Comparison of ENCODE assay signal across 9 mouse cellular contexts in genomic region chr6:12381136-12381778, GRCm38 (mm10).
DNase-seq lines count a peak whose midpoint lies in the region; ATAC-seq and TF ChIP-seq lines count a peak whose summit lies in the region.
"Had no signal": no experiment of that assay in that cellular context is flagged by ENCODE, and none has a peak within 500 bp of the region (broad histone marks: within the 10 kb centered on the region; RNA-seq: fewer than 3 reads in every experiment).

No protein-coding gene starts in this region.

- no peak overlapping the region for H3K9ac ChIP-seq in kidney, embryonic 14.5 days (ENCODE audit: low read depth, low read length)
- H3K9ac ChIP-seq in liver, postnatal 0 days (replicated peaks), result no peak overlapping the region
- H3K9ac ChIP-seq: embryonic facial prominence, embryonic 12.5 days had no signal

- DNase-seq in kidney, adult 11 months, result peak; percentile 40
- DNase-seq in cerebellum, adult 18-20 months, result peak; percentile 85 to 89
- peak; percentile 11 for DNase-seq in heart, postnatal 25 days (ENCODE audit: low spot score)
- peak; percentile 43 for DNase-seq in left cerebral cortex, adult 11 months (ENCODE audit: low spot score)
- peak; percentile 37 for DNase-seq in right cerebral cortex, adult 18-20 months
- no peak for DNase-seq in liver, postnatal 0 days
- no peak for DNase-seq in embryo, embryonic 10.5 days (ENCODE audit: low spot score)

- TF ChIP-seq CTCF in liver, postnatal 0 days (IDR thresholded peaks at IDR 0.05; ENCODE audit: low read depth), result no peak

- ATAC-seq in kidney, embryonic 14.5 days (ENCODE audit: low FRiP score, low TSS enrichment), result no peak
- ATAC-seq in liver, postnatal 0 days, result no peak

- no peaks in the 10 kb centered on the region for H3K27me3 ChIP-seq in kidney, embryonic 14.5 days (ENCODE audit: control insufficient read depth, insufficient read depth, low read length)
- no peaks in the 10 kb centered on the region for H3K27me3 ChIP-seq in liver, postnatal 0 days (ENCODE audit: insufficient read depth, low read length)
- H3K27me3 ChIP-seq: embryonic facial prominence, embryonic 12.5 days had no signal

- no peaks in the 10 kb centered on the region for H3K9me3 ChIP-seq in kidney, embryonic 14.5 days (ENCODE audit: control insufficient read depth, low read length)
- no peaks in the 10 kb centered on the region for H3K9me3 ChIP-seq in liver, postnatal 0 days (ENCODE audit: low read length)
- H3K9me3 ChIP-seq: embryonic facial prominence, embryonic 12.5 days had no signal

- no peaks in the 10 kb centered on the region for H3K36me3 ChIP-seq in kidney, embryonic 14.5 days (ENCODE audit: control insufficient read depth, insufficient read depth, low read length)
- no peaks in the 10 kb centered on the region for H3K36me3 ChIP-seq in liver, postnatal 0 days (replicated peaks; ENCODE audit: insufficient read depth, low read length)
- H3K36me3 ChIP-seq: embryonic facial prominence, embryonic 12.5 days had no signal

- no peak overlapping the region for H3K27ac ChIP-seq in kidney, embryonic 14.5 days (ENCODE audit: low read depth, low read length)
- no peak overlapping the region for H3K27ac ChIP-seq in liver, postnatal 0 days (ENCODE audit: low read depth)
- H3K27ac ChIP-seq: embryonic facial prominence, embryonic 12.5 days had no signal

- H3K4me3 ChIP-seq in kidney, embryonic 14.5 days (ENCODE audit: low read length), result no peak overlapping the region
- H3K4me3 ChIP-seq in liver, postnatal 0 days (ENCODE audit: low read depth, low read length), result no peak overlapping the region
- H3K4me3 ChIP-seq: embryonic facial prominence, embryonic 12.5 days had no signal

- WGBS in kidney, embryonic 14.5 days, result 93% methylated on average over 6 of the region's 6 CpGs
- WGBS in liver, postnatal 0 days (ENCODE audit: insufficient replicate concordance), result 86% methylated on average over 6 of the region's 6 CpGs

- no peak for TF ChIP-seq EP300 in liver, postnatal 0 days (IDR thresholded peaks at IDR 0.05; ENCODE audit: low read depth)

- no peaks in the 10 kb centered on the region for H3K4me1 ChIP-seq in kidney, embryonic 14.5 days (ENCODE audit: control insufficient read depth, insufficient read depth, low read length)
- no peaks in the 10 kb centered on the region for H3K4me1 ChIP-seq in liver, postnatal 0 days (ENCODE audit: insufficient read depth)
- H3K4me1 ChIP-seq: embryonic facial prominence, embryonic 12.5 days had no signal

- no peak overlapping the region for H3K4me2 ChIP-seq in kidney, embryonic 14.5 days (replicated peaks; ENCODE audit: low read depth, low read length)
- H3K4me2 ChIP-seq in liver, postnatal 0 days (ENCODE audit: low read depth, low read length), result no peak overlapping the region
- H3K4me2 ChIP-seq: embryonic facial prominence, embryonic 12.5 days had no signal

- intact Hi-C loops in heart, postnatal 25 days (cut with DNase I), result no loop called here

Comparison
In these comparisons a context has a peak if more than half of its experiments do, and no peak if none do; other contexts are left out.
1. DNase-seq: peak in kidney, adult 11 months (single experiment), cerebellum, adult 18-20 months (2 of 2), heart, postnatal 25 days (single experiment), left cerebral cortex, adult 11 months (single experiment) and right cerebral cortex, adult 18-20 months (single experiment); none in liver, postnatal 0 days (single experiment) and embryo, embryonic 10.5 days (single experiment).